Mouse (Mus musculus) heart, embryonic 13.5 days (tissue): Measurements from ENCODE around the gene Slc19a1. TPM values are rescaled to one million over a fixed set of nuclear protein-coding genes. Genes with fewer than 3 reads are reported as not detected.
A peak's percentile ranks its signal among the peaks of the same experiment; 100 is the strongest.

Source experiments
- ATAC-seq: fragments of 200-750 bp; cut with Nextera tagmentation; 2 replicates; pipeline ENCODE4 v1.8.0; 2017; ENCODE audit warnings: moderate TSS enrichment; ENCODE audit not compliant: insufficient number of reproducible peaks, low FRiP score, low TSS enrichment; ENCODE audit errors: extremely low read depth
- H3K27ac ChIP-seq: fragments of 300-500 bp; sonication (generic); replicated peaks from 2 replicates; pipeline ENCODE4 v1.5.1; 2015; ENCODE audit warnings: moderate library complexity, mild to moderate bottlenecking, inconsistent platforms
- H3K27me3 ChIP-seq: fragments of 300-500 bp; sonication (generic); replicated peaks from 2 replicates; pipeline ENCODE4 v1.6.1; 2015; ENCODE audit warnings: mild to moderate bottlenecking, inconsistent platforms
- H3K36me3 ChIP-seq: fragments of 300-500 bp; sonication (generic); 2 replicates; pipeline ENCODE4 v1.6.1; 2015; ENCODE audit warnings: mild to moderate bottlenecking, inconsistent platforms
- H3K4me1 ChIP-seq: fragments of 300-500 bp; sonication (generic); 2 replicates; pipeline ENCODE4 v1.6.1; 2015; ENCODE audit warnings: inconsistent platforms
- H3K4me2 ChIP-seq: fragments of 300-500 bp; sonication (generic); 2 replicates; pipeline ENCODE4 v1.6.1; 2015; ENCODE audit warnings: inconsistent platforms, mild to moderate bottlenecking, moderate library complexity
- H3K4me3 ChIP-seq: fragments of 300-500 bp; sonication (generic); 2 replicates; pipeline ENCODE4 v1.5.1; 2015; ENCODE audit warnings: moderate library complexity, mild to moderate bottlenecking, inconsistent platforms
- H3K9ac ChIP-seq: fragments of 300-500 bp; sonication (generic); 2 replicates; pipeline ENCODE4 v1.6.1; 2015; ENCODE audit warnings: inconsistent platforms, mild to moderate bottlenecking, moderate library complexity
- H3K9me3 ChIP-seq: fragments of 300-500 bp; sonication (generic); 2 replicates; pipeline ENCODE4 v1.6.1; 2016; ENCODE audit warnings: inconsistent platforms
- WGBS: fragments of 180-500 bp; shearing (Covaris S2); methylation state at CpG from one replicate; pipeline ENCODE4 v1.1.7; 2015; ENCODE audit warnings: mixed read lengths; 5-methylcytosine and 5-hydroxymethylcytosine counted together
- polyA plus RNA-seq: library from polyadenylated mRNA; unstranded; fragments of >200 nt; fragmentation: Nextera tagmentation; extraction: Ambion mirVana; gene quantifications from 2 replicates; pipeline ENCODE4 v1.2.1, GENCODE M21; 2015

Slc19a1 gene
- polyA plus RNA-seq, 1 experiment from 2014 or later: 13.3 TPM

- H3K4me3 ChIP-seq: no peak overlapping the region
- no peak overlapping the region for H3K4me2 ChIP-seq
- no peak; the same call in 1 of the 2 replicates for ATAC-seq
- peaks cover 40% of the 10 kb centered on the region for H3K36me3 ChIP-seq
- peaks cover 13% of the 10 kb centered on the region for H3K9me3 ChIP-seq
- H3K9ac ChIP-seq: 0 out of 2 replicates have a peak overlapping the region, but pooled peaks have one; percentile 0
- H3K27me3 ChIP-seq: no peaks in the 10 kb centered on the region
- peak overlapping the region; percentile 77 for H3K27ac ChIP-seq
- H3K4me1 ChIP-seq: peaks cover 31% of the 10 kb centered on the region
- WGBS: 59% methylated on average over 12 of the region's 12 CpGs
Observed at GRCm38 (mm10) chr10:77097006-77097889, 65.2 kb downstream of the Slc19a1 start.

GRCm38 (mm10) chr10:77097890-77098200 is 65.8 kb downstream of the Slc19a1 start:
- peak overlapping the region; percentile 77 for H3K27ac ChIP-seq
- H3K9me3 ChIP-seq: peaks cover 8% of the 10 kb centered on the region
- no peak overlapping the region for H3K4me2 ChIP-seq
- peaks cover 34% of the 10 kb centered on the region for H3K36me3 ChIP-seq
- 44% methylated on average over 4 of the region's 4 CpGs for WGBS
- peaks cover 31% of the 10 kb centered on the region for H3K4me1 ChIP-seq
- ATAC-seq: no peak
- no peak overlapping the region for H3K4me3 ChIP-seq
- H3K9ac ChIP-seq: 0 out of 2 replicates have a peak overlapping the region, but pooled peaks have one; percentile 0
- no peaks in the 10 kb centered on the region for H3K27me3 ChIP-seq

GRCm38 (mm10) chr10:77098619-77099018 is 66.6 kb downstream of the Slc19a1 start:
- WGBS: 79% methylated on average over 2 of the region's 2 CpGs
- H3K4me2 ChIP-seq: no peak overlapping the region
- H3K36me3 ChIP-seq: peaks cover 26% of the 10 kb centered on the region
- H3K9me3 ChIP-seq: 0 out of 2 replicates have a peak, but pooled peaks cover under 1% of the 10 kb centered on the region
- H3K4me1 ChIP-seq: peaks cover 31% of the 10 kb centered on the region
- H3K4me3 ChIP-seq: no peak overlapping the region
- H3K27ac ChIP-seq: peak overlapping the region; percentile 77
- ATAC-seq: no peak
- no peaks in the 10 kb centered on the region for H3K27me3 ChIP-seq
- no peak overlapping the region for H3K9ac ChIP-seq

- 82% methylated on average over 4 of the region's 4 CpGs for whole genome bisulfite sequencing
- ATAC-seq: no peak
- no peak overlapping the region for H3K4me2 ChIP-seq
- H3K27ac ChIP-seq: no peak overlapping the region
- peaks cover 15% of the 10 kb centered on the region for H3K36me3 ChIP-seq
- no peak overlapping the region for H3K4me3 ChIP-seq
- H3K4me1 ChIP-seq: peaks cover 36% of the 10 kb centered on the region
- no peaks in the 10 kb centered on the region for H3K9me3 ChIP-seq
- no peak overlapping the region for H3K9ac ChIP-seq
- H3K27me3 ChIP-seq: no peaks in the 10 kb centered on the region
Observed at GRCm38 (mm10) chr10:77099777-77100176, 67.7 kb downstream of the Slc19a1 start.

- no peak overlapping the region for H3K9ac ChIP-seq
- 0 out of 2 replicates have a peak, but pooled peaks cover 3% of the 10 kb centered on the region for H3K36me3 ChIP-seq
- no peaks in the 10 kb centered on the region for H3K9me3 ChIP-seq
- ATAC-seq: no peak
- peaks cover 22% of the 10 kb centered on the region for H3K4me1 ChIP-seq
- H3K27ac ChIP-seq: no peak overlapping the region
- H3K27me3 ChIP-seq: no peaks in the 10 kb centered on the region
- 50% methylated on average over 8 of the region's 8 CpGs for WGBS
- no peak overlapping the region for H3K4me3 ChIP-seq
- no peak overlapping the region for H3K4me2 ChIP-seq
Observed at GRCm38 (mm10) chr10:77103689-77104088, 71.6 kb downstream of the Slc19a1 start.

GRCm38 (mm10) chr10:77104327-77104726 is 72.3 kb downstream of the Slc19a1 start:
- no peaks in the 10 kb centered on the region for H3K27me3 ChIP-seq
- peaks cover 22% of the 10 kb centered on the region for H3K4me1 ChIP-seq
- no peak overlapping the region for H3K9ac ChIP-seq
- no peak overlapping the region for H3K4me2 ChIP-seq
- H3K4me3 ChIP-seq: no peak overlapping the region
- ATAC-seq: no peak
- H3K27ac ChIP-seq: no peak overlapping the region
- no peaks in the 10 kb centered on the region for H3K9me3 ChIP-seq
- 0 out of 2 replicates have a peak, but pooled peaks cover 3% of the 10 kb centered on the region for H3K36me3 ChIP-seq

GRCm38 (mm10) chr10:77108106-77108505 is 76.1 kb downstream of the Slc19a1 start:
- H3K4me1 ChIP-seq: peaks cover 52% of the 10 kb centered on the region
- H3K27me3 ChIP-seq: no peaks in the 10 kb centered on the region
- H3K9ac ChIP-seq: no peak overlapping the region
- ATAC-seq: no peak
- 70% methylated on average over 4 of the region's 4 CpGs for WGBS
- H3K36me3 ChIP-seq: 0 out of 2 replicates have a peak, but pooled peaks cover 3% of the 10 kb centered on the region
- no peak overlapping the region for H3K4me3 ChIP-seq
- H3K27ac ChIP-seq: no peak overlapping the region
- H3K9me3 ChIP-seq: no peaks in the 10 kb centered on the region
- H3K4me2 ChIP-seq: no peak overlapping the region

- peaks cover 65% of the 10 kb centered on the region for H3K4me1 ChIP-seq
- no peaks in the 10 kb centered on the region for H3K27me3 ChIP-seq
- no peak overlapping the region for H3K4me2 ChIP-seq
- H3K9me3 ChIP-seq: no peaks in the 10 kb centered on the region
- peak overlapping the region; percentile 31; the same call in 1 of the 2 replicates for H3K27ac ChIP-seq
- H3K9ac ChIP-seq: 0 out of 2 replicates have a peak overlapping the region, but pooled peaks have one; percentile 8
- WGBS: 54% methylated on average over 9 of the region's 9 CpGs
- ATAC-seq: no peak
- no peak overlapping the region for H3K4me3 ChIP-seq
- 0 out of 2 replicates have a peak, but pooled peaks cover 3% of the 10 kb centered on the region for H3K36me3 ChIP-seq
Observed at GRCm38 (mm10) chr10:77110010-77110409, 78.0 kb downstream of the Slc19a1 start.

Other genes starting within 250 kb of the Slc19a1 start
- gene Pcbp3, start 70.4 kb upstream of the Slc19a1 start, polyA plus RNA-seq: 11.6 and 11.8 TPM in 2 replicates
- gene Col18a1, start 134.3 kb downstream of the Slc19a1 start, polyA plus RNA-seq: 143 and 155 TPM in 2 replicates
- 120 and 122 TPM in 2 replicates for gene Pofut2, start 227.0 kb downstream of the Slc19a1 start, polyA plus RNA-seq